Mouse (Mus musculus) liver, embryonic 13.5 days (tissue): ENCODE measurements around the gene Btnl6. TPM values are rescaled to one million over a fixed set of nuclear protein-coding genes. Genes with fewer than 3 reads are reported as not detected.

Experiments
- polyA plus RNA-seq: library from polyadenylated mRNA; unstranded; fragments of >200 nt; fragmentation: Nextera tagmentation; extraction: Ambion mirVana; gene quantifications from 2 replicates; pipeline ENCODE4 v1.2.1, GENCODE M21; 2015

Btnl6 gene
- polyA plus RNA-seq, 1 experiment from 2014 or later, result not detected

Other genes with a start within 250 kb of the Btnl6 start
- gene H2-Aa, start 229.5 kb downstream of the Btnl6 start, polyA plus RNA-seq, result 0.96 TPM in 2 replicates
- 0.81 and 0.88 TPM in 2 replicates for gene H2-Eb1, start 211.5 kb downstream of the Btnl6 start, polyA plus RNA-seq
- gene H2-Eb2, start 191.7 kb downstream of the Btnl6 start, polyA plus RNA-seq, result not detected in 2 replicates
- 0.05 TPM in 1 of 2 replicates, not detected in the other for gene Btnl2, start 162.5 kb downstream of the Btnl6 start, polyA plus RNA-seq
- gene Btnl1, start 140.2 kb downstream of the Btnl6 start, polyA plus RNA-seq, result not detected in 2 replicates
- gene BC051142, start 118.5 kb downstream of the Btnl6 start, polyA plus RNA-seq, result 0.21 TPM in 1 of 2 replicates, not detected in the other
- gene Btnl4, start 40.0 kb downstream of the Btnl6 start, polyA plus RNA-seq, result not detected in 2 replicates
- gene Notch4, start 46.9 kb upstream of the Btnl6 start, polyA plus RNA-seq, result 0.43 and 0.55 TPM in 2 replicates
- gene Gpsm3, start 72.5 kb upstream of the Btnl6 start, polyA plus RNA-seq, result 8.5 and 8.9 TPM in 2 replicates
- gene Pbx2, start 73.9 kb upstream of the Btnl6 start, polyA plus RNA-seq, result 3.8 TPM in 2 replicates
- gene Ager, start 80.5 kb upstream of the Btnl6 start, polyA plus RNA-seq, result 0.68 and 0.72 TPM in 2 replicates
- gene Rnf5, start 86.3 kb upstream of the Btnl6 start, polyA plus RNA-seq, result 86.1 and 93.6 TPM in 2 replicates
- gene Agpat1, start 86.9 kb upstream of the Btnl6 start, polyA plus RNA-seq, result 24.9 and 27.0 TPM in 2 replicates
- gene Egfl8, start 98.6 kb upstream of the Btnl6 start, polyA plus RNA-seq, result 0.30 and 0.34 TPM in 2 replicates
- 10.4 and 12.0 TPM in 2 replicates for gene Ppt2, start 111.2 kb upstream of the Btnl6 start, polyA plus RNA-seq
- 0.05 and 0.07 TPM in 2 replicates for gene Prrt1, start 112.2 kb upstream of the Btnl6 start, polyA plus RNA-seq
- gene Fkbpl, start 127.4 kb upstream of the Btnl6 start, polyA plus RNA-seq, result 5.6 and 5.9 TPM in 2 replicates
- 24.6 and 27.4 TPM in 2 replicates for gene Atf6b, start 129.8 kb upstream of the Btnl6 start, polyA plus RNA-seq
- 0.05 and 0.08 TPM in 2 replicates for gene Tnxb, start 153.2 kb upstream of the Btnl6 start, polyA plus RNA-seq
- gene C4b, start 226.5 kb upstream of the Btnl6 start, polyA plus RNA-seq, result 1.2 and 1.4 TPM in 2 replicates